Mouse (Mus musculus) embryonic facial prominence, embryonic 10.5 days (tissue): ENCODE measurements around the gene Zfp276. TPM values are rescaled to one million over a fixed set of nuclear protein-coding genes. Genes with fewer than 3 reads are reported as not detected.

Source experiments
- DNase-seq: peaks from one replicate; pipeline ENCODE4 v3.0.0-alpha.2; 2017; ENCODE audit warnings: low spot score
- H3K27ac ChIP-seq: fragments of 300-500 bp; sonication (generic); replicated peaks from 2 replicates; pipeline ENCODE4 v1.5.1; 2016; ENCODE audit warnings: mild to moderate bottlenecking
- H3K27me3 ChIP-seq: fragments of 300-500 bp; sonication (generic); replicated peaks from 2 replicates; pipeline ENCODE4 v1.6.1; 2016; ENCODE audit warnings: low read depth, mild to moderate bottlenecking; ENCODE audit not compliant: poor library complexity, severe bottlenecking
- H3K36me3 ChIP-seq: fragments of 300-500 bp; sonication (generic); replicated peaks from 2 replicates; pipeline ENCODE4 v1.6.1; 2016; ENCODE audit warnings: mild to moderate bottlenecking, moderate library complexity
- H3K4me1 ChIP-seq: fragments of 300-500 bp; sonication (generic); 2 replicates; pipeline ENCODE4 v1.6.1; 2016
- H3K4me3 ChIP-seq: fragments of 300-500 bp; sonication (generic); 2 replicates; pipeline ENCODE4 v1.5.1; 2016; ENCODE audit warnings: mild to moderate bottlenecking, moderate library complexity
- H3K9me3 ChIP-seq: fragments of 300-500 bp; sonication (generic); 2 replicates; pipeline ENCODE4 v1.6.1; 2016; ENCODE audit warnings: mild to moderate bottlenecking
- WGBS: fragments of 180-500 bp; shearing (Covaris S2); methylation state at CpG from one replicate; pipeline ENCODE4 v1.1.7; 2016; 5-methylcytosine and 5-hydroxymethylcytosine counted together
- polyA plus RNA-seq: library from polyadenylated mRNA; unstranded; fragments of >200 nt; fragmentation: Nextera tagmentation; extraction: Ambion mirVana; gene quantifications from 2 replicates; pipeline ENCODE4 v1.2.1, GENCODE M21; 2016

The Zfp276 gene
- polyA plus RNA-seq, 1 experiment from 2014 or later: 29.4 TPM

- under 1% methylated on average over 24 of the region's 24 CpGs for WGBS
- DNase-seq: peak; percentile 98
- Histone ChIP-seq H3K4me3 (peak within 1 kb of the TSS; percentile 68), H3K27ac (peak within 1 kb of the TSS; percentile 82), H3K4me1 (peaks cover 20% of the 10 kb centered on the region), H3K27me3 (no peaks in the 10 kb centered on the region), H3K36me3 (peaks cover 17% of the 10 kb centered on the region), H3K9me3 (no peaks in the 10 kb centered on the region)
These were observed 64.5 kb downstream of the Zfp276 start, which contains the start of gene Fanca for GRCm38 (mm10) chr8:123318467-123318911. Gene Fanca (minus strand): TSS chr8:123318576.

Other genes with a start within 250 kb of the Zfp276 start
- 41.2 and 49.2 TPM in 2 replicates for gene Ankrd11, start 211.9 kb upstream of the Zfp276 start, polyA plus RNA-seq
- 51.3 and 54.5 TPM in 2 replicates for gene Spg7, start 191.3 kb upstream of the Zfp276 start, polyA plus RNA-seq
- 1,419 and 1,432 TPM in 2 replicates for gene Rpl13, start 151.8 kb upstream of the Zfp276 start, polyA plus RNA-seq
- gene Cpne7, start 136.8 kb upstream of the Zfp276 start, polyA plus RNA-seq: 1.8 and 2.0 TPM in 2 replicates
- gene Sult5a1, start 95.9 kb upstream of the Zfp276 start, polyA plus RNA-seq: 8.2 and 8.5 TPM in 2 replicates
- gene Dpep1, start 68.0 kb upstream of the Zfp276 start, polyA plus RNA-seq: 10.5 and 13.0 TPM in 2 replicates
- gene Chmp1a, start 41.4 kb upstream of the Zfp276 start, polyA plus RNA-seq: 131 and 136 TPM in 2 replicates
- 5.4 and 5.9 TPM in 2 replicates for gene Spata33, start 41.4 kb upstream of the Zfp276 start, polyA plus RNA-seq
- gene Cdk10, start 29.4 kb upstream of the Zfp276 start, polyA plus RNA-seq: 35.1 and 36.4 TPM in 2 replicates
- 1.6 and 3.0 TPM in 2 replicates for gene Spata2l, start 18.0 kb upstream of the Zfp276 start, polyA plus RNA-seq
- 22.2 and 25.1 TPM in 2 replicates for gene Vps9d1, start 153 bp downstream of the Zfp276 start, polyA plus RNA-seq
- 49.4 and 52.3 TPM in 2 replicates for gene Fanca, start 64.4 kb downstream of the Zfp276 start, polyA plus RNA-seq
- gene Spire2, start 78.5 kb downstream of the Zfp276 start, polyA plus RNA-seq: 4.3 and 5.8 TPM in 2 replicates
- 141 and 144 TPM in 2 replicates for gene Tcf25, start 119.6 kb downstream of the Zfp276 start, polyA plus RNA-seq
- gene Mc1r, start 152.9 kb downstream of the Zfp276 start, polyA plus RNA-seq: not detected in 2 replicates
- 223 and 230 TPM in 2 replicates for gene Tubb3, start 157.2 kb downstream of the Zfp276 start, polyA plus RNA-seq
- gene Def8, start 169.3 kb downstream of the Zfp276 start, polyA plus RNA-seq: 43.5 and 44.5 TPM in 2 replicates
- 68.1 and 69.2 TPM in 2 replicates for gene Afg3l1, start 223.7 kb downstream of the Zfp276 start, polyA plus RNA-seq